Mouse (Mus musculus): Measurements from ENCODE around the gene Mapk8ip3.

- TF ChIP-seq EP300 (IDR thresholded peaks at IDR 0.05; ENCODE audit: low read depth): no peak
- no peak for TF ChIP-seq CTCF (IDR thresholded peaks at IDR 0.05; ENCODE audit: low read depth)
Measured at GRCm38 (mm10) chr17:24887291-24888080, 49.3 kb downstream of the Mapk8ip3 start.

All from liver, postnatal 0 days (tissue).